In genomic region chr3:20242050-20242449, GRCm38 (mm10) we compare ENCODE assay signal across 27 mouse cellular contexts. TPM values are rescaled to one million over a fixed set of nuclear protein-coding genes. Genes with fewer than 3 reads are reported as not detected.
A peak's percentile ranks its signal among the peaks of the same experiment; 100 is the strongest.
DNase-seq lines count a peak whose midpoint lies in the region; ATAC-seq and TF ChIP-seq lines count a peak whose summit lies in the region.
"Had no signal": no experiment of that assay in that cellular context is flagged by ENCODE, and none has a peak within 500 bp of the region (broad histone marks: within the 10 kb centered on the region; RNA-seq: fewer than 3 reads in every experiment).

Cpa3 (minus strand) TSS chr3:20242181.

- H3K4me1 ChIP-seq in heart, embryonic 15.5 days (replicated peaks) = no peaks in the 10 kb centered on the region
- no peaks in the 10 kb centered on the region for H3K4me1 ChIP-seq in heart, embryonic 10.5 days
- H3K4me1 ChIP-seq in MEL (ENCODE audit: control insufficient read depth in 1 of 2, insufficient read depth in 2 of 2, low read length in 2 of 2) = peaks cover 15 to 34% of the 10 kb centered on the region in 2 experiments
- no peaks in the 10 kb centered on the region for H3K4me1 ChIP-seq in cerebellum, adult 2 months (ENCODE audit: control insufficient read depth, insufficient read depth, low read length)
- H3K4me1 ChIP-seq: forebrain, embryonic 13.5 days; midbrain, embryonic 12.5 days; neural tube, embryonic 13.5 days had no signal

- no peak within 1 kb of the TSS for H3K9ac ChIP-seq in heart, embryonic 15.5 days
- H3K9ac ChIP-seq in MEL (ENCODE audit: control insufficient read depth, low read depth, low read length, poor library complexity, severe bottlenecking) = no peak within 1 kb of the TSS
- H3K9ac ChIP-seq: forebrain, embryonic 13.5 days; midbrain, embryonic 12.5 days; neural tube, embryonic 13.5 days had no signal

- H3K4me3 ChIP-seq in heart, embryonic 15.5 days = no peak within 1 kb of the TSS
- no peak within 1 kb of the TSS for H3K4me3 ChIP-seq in heart, embryonic 10.5 days
- no peak within 1 kb of the TSS; a peak in 1 of 4 replicates for H3K4me3 ChIP-seq in MEL (ENCODE audit: control insufficient read depth in 1 of 2, insufficient read depth in 1 of 2, low read depth in 2 of 2, low read length in 2 of 2)
- H3K4me3 ChIP-seq in cerebellum, adult 2 months (replicated peaks; ENCODE audit: insufficient read depth, low read depth, low read length) = no peak within 1 kb of the TSS
- H3K4me3 ChIP-seq: forebrain, embryonic 13.5 days; layer of hippocampus, adult 2 months; midbrain, embryonic 12.5 days; neural tube, embryonic 13.5 days had no signal

- H3K36me3 ChIP-seq in heart, embryonic 15.5 days = no peaks in the 10 kb centered on the region
- no peaks in the 10 kb centered on the region for H3K36me3 ChIP-seq in heart, embryonic 10.5 days
- H3K36me3 ChIP-seq in MEL (ENCODE audit: control insufficient read depth in 1 of 2, insufficient read depth in 2 of 2, low read length in 2 of 2) = peaks cover 0 to 36% of the 10 kb centered on the region in 2 experiments; a peak in 2 of 4 replicates
- H3K36me3 ChIP-seq: midbrain, embryonic 12.5 days; neural tube, embryonic 13.5 days had no signal

- peak; percentile 74 to 86 for TF ChIP-seq EP300 in MEL (IDR thresholded peaks at IDR 0.05; ENCODE audit: low read depth in 1 of 2, low read length in 2 of 2)

- no peak for DNase-seq in heart, embryonic 10.5 days (ENCODE audit: low spot score)
- peak; percentile 56 for DNase-seq in MEL (ENCODE audit: low read depth, low spot score)
- DNase-seq in urinary bladder, postnatal 25 days (ENCODE audit: low spot score) = no peak
- no peak for DNase-seq in right cerebral cortex, postnatal 25 days
- no peak for DNase-seq in cerebellum, adult 2 months
- DNase-seq: adrenal gland, adult 8-10 months; B cell, adult 2 months; cerebellum, adult 9-11 months; gastrocnemius, postnatal 14 days; heart, postnatal 4 days; kidney, adult 18-20 months; layer of hippocampus, postnatal 36 days; lung, adult 18-20 months; lung, postnatal 36 days; thymus, adult 18-20 months had no signal

- no peak within 1 kb of the TSS for H3K27ac ChIP-seq in heart, embryonic 15.5 days
- no peak within 1 kb of the TSS for H3K27ac ChIP-seq in heart, embryonic 10.5 days
- peak within 1 kb of the TSS; percentile 28; the same call in 1 of the 2 replicates for H3K27ac ChIP-seq in MEL (ENCODE audit: control insufficient read depth, low read depth, low read length)
- no peak within 1 kb of the TSS for H3K27ac ChIP-seq in cerebellum, adult 2 months (ENCODE audit: insufficient read depth, low read length)
- H3K27ac ChIP-seq: forebrain, embryonic 13.5 days; hindbrain, postnatal 0 days; kidney, postnatal 0 days; layer of hippocampus, adult 2 months; midbrain, embryonic 12.5 days; neural tube, embryonic 13.5 days had no signal

- H3K4me2 ChIP-seq in heart, embryonic 15.5 days = no peak within 1 kb of the TSS
- H3K4me2 ChIP-seq: forebrain, embryonic 13.5 days; heart, embryonic 11.5 days; liver, embryonic 11.5 days; midbrain, embryonic 12.5 days; neural tube, embryonic 13.5 days had no signal

- no peaks in the 10 kb centered on the region for H3K79me2 ChIP-seq in MEL (ENCODE audit: control insufficient read depth, insufficient read depth, low read length, poor library complexity)

- no peaks in the 10 kb centered on the region for H3K27me3 ChIP-seq in heart, embryonic 15.5 days
- no peaks in the 10 kb centered on the region for H3K27me3 ChIP-seq in heart, embryonic 10.5 days (ENCODE audit: insufficient read depth, poor library complexity, severe bottlenecking)
- H3K27me3 ChIP-seq in MEL (ENCODE audit: control insufficient read depth in 1 of 2, insufficient read depth in 2 of 2, low read length in 2 of 2) = no peaks in the 10 kb centered on the region
- no peaks in the 10 kb centered on the region for H3K27me3 ChIP-seq in cerebellum, adult 2 months (ENCODE audit: control insufficient read depth, insufficient read depth, low read length)
- H3K27me3 ChIP-seq: forebrain, embryonic 13.5 days; midbrain, embryonic 12.5 days; neural tube, embryonic 13.5 days had no signal

- ATAC-seq in heart, embryonic 15.5 days (replicated peaks; ENCODE audit: insufficient number of reproducible peaks, insufficient read depth, low FRiP score, low read depth) = no peak
- ATAC-seq in erythroid progenitor cell, adult 5-6 weeks (replicated peaks; ENCODE audit: low FRiP score, poor library complexity, severe bottlenecking) = no peak
- ATAC-seq in megakaryocyte-erythroid progenitor cell, adult 5-6 weeks (replicated peaks; ENCODE audit: low FRiP score, low TSS enrichment, poor library complexity, severe bottlenecking) = peak; percentile 56; the same call in 1 of the 2 replicates
- ATAC-seq: forebrain, embryonic 13.5 days; hindbrain, postnatal 0 days had no signal

- TF ChIP-seq POLR2A in MEL (IDR thresholded peaks at IDR 0.05; ENCODE audit: control insufficient read depth in 1 of 2, insufficient read depth in 1 of 2, low read depth in 1 of 2, low read length in 2 of 2, poor library complexity in 1 of 2) = no peak
- TF ChIP-seq POLR2A in cerebellum, adult 2 months (IDR thresholded peaks at IDR 0.05; ENCODE audit: borderline replicate concordance, insufficient read depth, low read length) = no peak

- H3K9me3 ChIP-seq in heart, embryonic 15.5 days (replicated peaks) = no peaks in the 10 kb centered on the region
- no peaks in the 10 kb centered on the region for H3K9me3 ChIP-seq in heart, embryonic 10.5 days
- H3K9me3 ChIP-seq in MEL (replicated peaks; ENCODE audit: insufficient read depth, low read length) = no peaks in the 10 kb centered on the region
- H3K9me3 ChIP-seq: forebrain, embryonic 13.5 days; midbrain, embryonic 12.5 days; neural tube, embryonic 13.5 days had no signal

- no peak for TF ChIP-seq RAD21 in MEL (IDR thresholded peaks at IDR 0.05; ENCODE audit: low read depth, low read length)

- TF ChIP-seq CTCF in MEL (IDR thresholded peaks at IDR 0.05 in 2 of 3, conservative IDR thresholded peaks at IDR 0.05 in 1 of 3; ENCODE audit: control insufficient read depth in 1 of 3, insufficient read depth in 1 of 3, low read depth in 2 of 3, low read length in 3 of 3, poor library complexity in 1 of 3, severe bottlenecking in 1 of 3) = no peak
- no peak for TF ChIP-seq CTCF in cerebellum, adult 2 months (IDR thresholded peaks at IDR 0.05; ENCODE audit: borderline replicate concordance, insufficient read depth, low read depth, low read length)

- 64% methylated on average over 3 of the region's 3 CpGs for WGBS in heart, embryonic 15.5 days
- WGBS in heart, embryonic 10.5 days = 72% methylated on average over 3 of the region's 3 CpGs
- WGBS in cerebellum, adult 2 months = 88% methylated on average over 3 of the region's 3 CpGs

TF ChIP-seq in MEL, 35 proteins besides CTCF, POLR2A, EP300 and RAD21 (continues in another document):
- TF ChIP-seq RCOR1 (IDR thresholded peaks at IDR 0.05; ENCODE audit: low read depth, low read length) (peak; percentile 76), POLR2AphosphoS2 (IDR thresholded peaks at IDR 0.05; ENCODE audit: low read length) (no peak), ELF1 (IDR thresholded peaks at IDR 0.05; ENCODE audit: low read depth, low read length) (no peak), MXI1 (IDR thresholded peaks at IDR 0.05; ENCODE audit: low read depth, low read length) (peak; percentile 47; the same call in 1 of the 2 replicates), POLR2AphosphoS5 (IDR thresholded peaks at IDR 0.05; ENCODE audit: borderline replicate concordance, low read depth, low read length) (no peak), UBTF (IDR thresholded peaks at IDR 0.05; ENCODE audit: borderline replicate concordance, insufficient read depth, low read depth, low read length) (no peak), GABPA (IDR thresholded peaks at IDR 0.05; ENCODE audit: low read depth, low read length) (no peak), NELFE (IDR thresholded peaks at IDR 0.05; ENCODE audit: low read depth, low read length) (no peak), JUND (IDR thresholded peaks at IDR 0.05; ENCODE audit: low read depth, low read length) (no peak), MYC (IDR thresholded peaks at IDR 0.05; ENCODE audit: low read depth, low read length) (no peak), GATA1 (IDR thresholded peaks at IDR 0.05; ENCODE audit: low read depth, low read length) (peak; percentile 67), MAX (IDR thresholded peaks at IDR 0.05; ENCODE audit: low read length) (no peak), TAL1 (IDR thresholded peaks at IDR 0.05; ENCODE audit: low read length) (peak; percentile 43), SMC3 (IDR thresholded peaks at IDR 0.05; ENCODE audit: low read depth, low read length) (no peak), MAZ (IDR thresholded peaks at IDR 0.05; ENCODE audit: low read depth, low read length) (no peak), ZKSCAN1 (IDR thresholded peaks at IDR 0.05; ENCODE audit: low read depth, low read length) (no peak), NRF1 (IDR thresholded peaks at IDR 0.05; ENCODE audit: insufficient read depth, low read depth, low read length, poor library complexity, severe bottlenecking) (no peak), USF2 (IDR thresholded peaks at IDR 0.05; ENCODE audit: borderline replicate concordance in 1 of 2, insufficient read depth in 1 of 2, low read depth in 1 of 2, low read length in 2 of 2) (no peak), ETS1 (IDR thresholded peaks at IDR 0.05; ENCODE audit: low read depth, low read length) (peak; percentile 94), CHD1 (IDR thresholded peaks at IDR 0.05; ENCODE audit: low read depth, low read length) (no peak), E2F4 (IDR thresholded peaks at IDR 0.05; ENCODE audit: borderline replicate concordance, low read depth, low read length) (no peak), CHD2 (IDR thresholded peaks at IDR 0.05; ENCODE audit: low read length) (no peak; the same call in 1 of the 2 replicates), ZC3H11A (IDR thresholded peaks at IDR 0.05; ENCODE audit: low read depth, low read length) (no peak), MAFK (IDR thresholded peaks at IDR 0.05; ENCODE audit: borderline replicate concordance, low read depth, low read length) (no peak; the same call in 1 of the 2 replicates)

RNA-seq across cellular contexts. Expression of gene Cpa3, which starts in this region (rescaled TPM):
- polyA plus RNA-seq in heart, embryonic 15.5 days (2015; fragmentation: Nextera tagmentation; extraction: Ambion mirVana) = 11.0 and 12.6 TPM in 2 replicates
- polyA plus RNA-seq in heart, embryonic 10.5 days (2016; fragmentation: Nextera tagmentation; extraction: Ambion mirVana) = 0.28 and 0.36 TPM in 2 replicates
- 1.6 and 3.7 TPM in 2 replicates for total RNA-seq in MEL (2012; rRNA removed)
- polyA plus RNA-seq in MEL (2012; ENCODE audit: insufficient read depth in 1 of 2, insufficient read length in 2 of 2, low read depth in 1 of 2, low replicate concordance in 2 of 2, missing spikeins in 1 of 2) = under 1 TPM in 1 of 2 experiments, not detected in 1; 0.24 TPM
- total RNA-seq in erythroid progenitor cell, adult 5-6 weeks (2015; ENCODE audit: low replicate concordance) = 53.7 and 74.2 TPM in 2 replicates
- total RNA-seq in erythroid progenitor cell, adult 5-6 weeks (2017; ENCODE audit: low replicate concordance) = 18.1 and 29.0 TPM in 2 replicates
- 6.0 and 7.8 TPM in 2 replicates for total RNA-seq in megakaryocyte-erythroid progenitor cell, adult 5-6 weeks (2014; fragmentation: Nextera tagmentation)
- 7.1 and 25.5 TPM in 2 replicates for total RNA-seq in megakaryocyte-erythroid progenitor cell, adult 5-6 weeks (2017)
- 0.06 TPM in 1 of 2 replicates, not detected in the other for polyA plus RNA-seq in cerebellum, adult 2 months (2012; rRNA removed)
- total RNA-seq: left cerebral cortex, postnatal 25 days had no signal
- polyA plus RNA-seq: forebrain, embryonic 13.5 days had no signal
